Mouse (Mus musculus) cortical plate, adult 2 months (tissue): ENCODE measurements around the gene Dohh.

Source experiments
- CTCF ChIP-seq: fragments of 200-500 bp; IDR thresholded peaks from 2 replicates; pipeline ENCODE4 v1.5.1; 2011; ENCODE audit warnings: mild to moderate bottlenecking, control low read depth, low read length; ENCODE audit not compliant: insufficient read depth; ENCODE audit errors: extremely low read depth
- POLR2A ChIP-seq: fragments of 200-500 bp; IDR thresholded peaks from 2 replicates; pipeline ENCODE4 v1.6.1; 2011; ENCODE audit warnings: mild to moderate bottlenecking, low read length, control low read depth; ENCODE audit not compliant: insufficient read depth; ENCODE audit errors: extremely low read depth

DNA sequence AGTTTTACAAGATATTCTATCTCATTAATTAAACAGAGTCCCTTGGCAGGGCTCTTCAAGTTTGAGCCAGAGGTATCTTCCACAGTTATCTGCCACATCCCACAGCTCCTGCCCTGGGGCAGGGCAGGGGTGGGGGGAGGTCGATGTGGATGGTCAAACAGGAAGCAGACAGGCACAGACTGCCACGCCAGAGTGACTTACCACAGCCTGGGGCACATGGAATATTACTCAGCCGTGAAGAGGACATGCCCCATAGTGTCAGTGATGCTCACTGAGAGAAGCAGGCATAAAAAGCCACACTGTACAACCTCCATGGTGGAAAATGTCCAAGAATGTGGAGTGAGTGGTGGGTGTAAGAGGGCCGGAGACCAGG, 39.1 kb upstream of the Dohh start:
- TF ChIP-seq CTCF (no peak), POLR2A (no peak)
